Mouse (Mus musculus): ENCODE measurements around the gene Prrt1.

Gene Prrt1

DNA sequence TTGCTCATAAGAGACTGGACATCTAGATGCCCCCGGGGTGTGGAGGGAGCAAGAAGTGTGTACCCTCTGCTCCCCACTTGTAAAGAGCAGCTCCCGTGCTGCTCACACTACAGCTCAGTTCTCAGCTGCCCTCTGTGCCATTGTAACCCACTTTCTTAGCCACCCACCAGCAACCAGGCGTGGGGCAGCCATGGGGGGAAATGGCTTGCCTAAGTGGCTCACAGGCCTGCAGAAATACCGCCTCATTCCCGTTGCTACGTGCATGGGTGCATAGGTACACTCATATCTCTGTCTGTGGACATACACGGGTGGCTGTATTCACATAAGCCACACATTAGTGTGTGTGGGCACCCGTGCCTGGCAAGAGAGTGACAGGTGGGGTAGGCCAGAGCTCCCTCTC, 33.6 kb downstream of the Prrt1 start:
- in situ Hi-C loops (cut with MboI, MseI) = no loop called here

DNA sequence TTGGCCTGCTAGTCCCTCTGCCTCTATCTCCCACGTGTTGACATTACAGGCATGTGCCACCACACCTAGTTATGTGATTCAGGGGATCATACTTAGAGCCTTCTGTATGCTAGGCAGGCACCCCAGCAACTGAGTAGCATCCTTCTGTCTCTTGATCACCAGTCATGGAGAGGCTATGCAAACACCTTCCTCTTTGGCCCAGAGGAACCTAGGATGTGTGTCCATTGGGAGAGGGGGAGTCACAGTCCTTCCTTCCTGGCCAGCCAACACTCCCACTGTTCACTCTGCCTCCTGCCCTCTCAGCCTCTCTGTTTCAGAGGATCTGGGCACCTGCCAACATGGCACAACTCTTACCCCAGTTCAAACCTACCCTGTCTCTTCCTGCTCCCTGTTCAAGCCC, 34.2 kb downstream of the Prrt1 start:
- in situ Hi-C loops (cut with MboI, MseI) = no loop called here

DNA sequence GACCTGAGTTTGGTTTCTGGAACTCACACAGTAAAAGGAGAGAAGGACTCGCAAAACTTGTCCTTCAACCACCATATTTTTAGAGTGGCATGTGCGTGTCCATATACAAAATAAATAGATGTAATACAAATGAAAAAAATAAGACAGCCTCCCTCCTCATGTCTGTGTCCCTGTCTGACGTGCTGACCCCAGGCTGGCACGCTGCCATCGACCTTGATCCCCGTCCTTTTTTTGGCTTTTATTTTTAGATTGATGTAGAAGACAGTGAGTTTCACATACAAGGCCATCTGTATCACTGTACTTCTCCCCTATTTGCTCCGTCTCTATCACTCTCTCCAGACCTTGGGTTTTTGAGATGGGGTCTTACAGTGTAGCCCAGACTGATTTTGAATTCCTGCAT, 35.1 kb downstream of the Prrt1 start:
- in situ Hi-C loops (cut with MboI, MseI) = no loop called here

DNA sequence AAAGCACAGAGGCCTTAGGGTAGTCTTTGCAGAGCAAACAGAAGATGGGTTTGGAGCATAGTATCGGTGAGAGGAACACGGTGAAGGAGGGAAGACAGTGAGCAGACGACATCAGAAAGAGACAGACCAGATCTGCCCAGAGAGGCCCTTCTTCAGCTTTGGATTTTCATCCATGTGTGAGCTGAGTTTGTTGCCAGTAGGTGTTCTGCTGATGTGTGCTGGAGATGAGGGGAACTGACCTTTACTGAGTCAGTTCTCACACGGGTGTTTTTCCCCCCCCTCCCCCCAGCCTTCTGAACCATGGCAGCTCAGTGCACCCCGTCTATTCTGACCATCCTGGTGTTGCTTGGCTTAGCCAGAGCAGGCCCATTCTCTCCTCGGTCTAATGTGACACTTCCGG, 40.9 kb downstream of the Prrt1 start, which contains the start of gene Tnxb:
Gene Tnxb (plus strand): TSS at position 301 of the 400 bp plus-strand sequence.
- in situ Hi-C loops (cut with MboI, MseI) = no loop called here

DNA sequence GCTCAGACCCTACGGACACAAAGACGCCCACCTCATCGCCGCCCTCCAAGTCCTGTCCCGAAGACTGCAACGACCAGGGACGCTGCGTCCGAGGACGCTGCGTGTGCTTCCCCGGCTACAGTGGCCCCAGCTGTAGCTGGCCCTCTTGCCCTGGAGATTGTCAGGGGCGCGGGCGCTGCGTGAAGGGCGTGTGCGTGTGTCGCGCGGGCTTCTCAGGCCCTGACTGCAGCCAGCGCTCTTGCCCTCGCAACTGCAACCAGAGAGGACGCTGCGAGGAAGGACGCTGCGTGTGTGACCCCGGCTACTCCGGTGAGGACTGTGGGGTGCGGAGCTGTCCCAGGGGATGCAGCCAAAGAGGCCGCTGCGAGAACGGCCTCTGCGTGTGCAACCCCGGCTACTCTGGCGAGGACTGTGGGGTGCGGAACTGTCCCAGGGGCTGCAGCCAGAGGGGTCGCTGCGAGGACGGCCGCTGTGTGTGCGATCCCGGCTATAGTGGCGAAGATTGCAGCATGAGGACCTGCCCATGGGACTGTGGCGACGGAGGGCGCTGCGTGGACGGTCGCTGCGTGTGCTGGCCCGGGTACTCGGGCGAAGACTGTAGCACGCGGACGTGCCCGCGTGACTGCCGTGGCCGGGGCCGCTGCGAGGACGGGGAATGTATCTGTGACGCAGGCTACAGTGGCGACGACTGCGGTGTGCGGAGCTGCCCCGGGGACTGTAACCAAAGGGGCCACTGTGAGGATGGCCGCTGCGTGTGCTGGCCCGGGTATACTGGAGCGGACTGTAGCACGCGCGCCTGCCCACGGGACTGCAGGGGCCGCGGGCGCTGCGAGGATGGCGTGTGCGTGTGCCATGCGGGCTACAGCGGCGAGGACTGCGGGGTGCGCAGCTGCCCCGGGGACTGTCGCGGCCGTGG, 42.1 kb downstream of the Prrt1 start:
- in situ Hi-C loops (cut with MboI, MseI) = no loop called here

DNA sequence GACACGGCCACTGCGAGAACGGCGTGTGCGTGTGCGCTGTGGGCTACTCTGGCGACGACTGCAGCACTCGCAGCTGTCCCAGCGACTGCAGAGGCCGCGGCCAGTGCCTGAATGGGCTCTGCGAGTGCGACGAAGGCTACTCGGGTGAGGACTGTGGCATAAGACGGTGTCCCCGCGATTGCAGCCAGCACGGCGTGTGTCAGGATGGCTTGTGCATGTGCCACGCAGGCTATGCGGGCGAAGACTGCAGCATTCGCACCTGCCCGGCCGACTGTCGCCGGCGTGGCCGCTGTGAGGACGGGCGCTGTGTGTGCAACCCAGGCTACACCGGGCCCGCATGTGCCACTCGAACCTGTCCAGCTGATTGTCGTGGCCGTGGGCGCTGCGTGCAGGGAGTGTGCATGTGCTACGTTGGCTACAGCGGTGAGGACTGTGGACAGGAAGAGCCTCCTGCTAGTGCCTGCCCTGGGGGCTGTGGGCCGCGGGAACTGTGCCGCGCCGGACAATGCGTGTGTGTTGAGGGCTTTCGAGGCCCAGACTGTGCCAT, 43.0 kb downstream of the Prrt1 start:
- in situ Hi-C loops (cut with MboI, MseI) = no loop called here

DNA sequence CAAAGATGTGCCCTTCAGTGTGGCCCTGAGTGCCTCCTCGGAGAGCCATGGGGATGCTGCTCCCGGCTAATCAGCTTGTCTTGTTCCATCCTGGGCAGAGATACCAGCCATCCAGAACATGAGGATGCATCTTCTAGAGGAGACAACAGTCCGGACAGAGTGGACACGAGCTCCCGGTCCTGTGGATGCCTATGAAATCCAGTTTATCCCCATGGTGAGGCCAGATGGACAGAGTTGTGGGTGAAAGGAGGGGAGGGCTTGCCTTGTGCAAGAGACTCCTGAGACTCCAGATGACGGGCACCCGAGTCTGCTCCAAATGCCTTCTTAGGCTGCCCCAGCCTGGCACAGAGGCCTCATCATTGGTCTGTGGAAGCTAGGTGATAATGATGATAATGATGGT, 43.8 kb downstream of the Prrt1 start:
- in situ Hi-C loops (cut with MboI, MseI) = no loop called here

DNA sequence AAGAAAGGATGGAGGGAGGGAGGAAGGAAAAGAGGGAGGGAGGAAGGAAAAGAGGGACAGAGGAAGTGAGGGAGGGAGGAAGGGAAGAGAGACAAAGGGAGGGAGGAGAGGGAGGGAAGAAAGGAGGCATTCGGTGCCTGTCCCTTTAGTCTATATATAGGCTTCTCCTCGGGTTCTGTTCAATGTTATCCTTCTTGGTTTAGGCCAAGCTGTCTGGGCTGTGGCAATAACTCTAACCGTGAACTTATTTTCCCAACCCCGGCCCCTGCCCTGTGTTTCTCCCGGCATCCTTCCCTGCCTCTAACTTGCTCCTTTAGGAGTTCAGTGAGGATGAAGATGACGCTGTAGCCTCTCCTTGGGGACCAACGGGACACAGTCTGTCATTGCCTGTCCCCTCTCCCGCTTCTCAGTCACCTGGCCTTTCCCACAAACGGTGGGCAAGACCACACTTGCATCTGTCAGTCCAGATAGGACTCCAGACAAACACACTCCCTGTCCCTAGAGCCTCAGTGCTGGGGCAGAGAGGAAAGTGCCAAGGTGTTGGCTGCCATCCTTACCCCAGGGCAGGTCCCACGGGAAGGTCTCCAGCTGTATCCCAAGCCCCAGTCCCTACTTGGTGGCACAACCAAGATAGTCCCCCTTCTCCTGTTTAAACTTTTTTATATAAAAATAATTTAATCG, 45.3 kb downstream of the Prrt1 start:
- in situ Hi-C loops (cut with MboI, MseI) = no loop called here

DNA sequence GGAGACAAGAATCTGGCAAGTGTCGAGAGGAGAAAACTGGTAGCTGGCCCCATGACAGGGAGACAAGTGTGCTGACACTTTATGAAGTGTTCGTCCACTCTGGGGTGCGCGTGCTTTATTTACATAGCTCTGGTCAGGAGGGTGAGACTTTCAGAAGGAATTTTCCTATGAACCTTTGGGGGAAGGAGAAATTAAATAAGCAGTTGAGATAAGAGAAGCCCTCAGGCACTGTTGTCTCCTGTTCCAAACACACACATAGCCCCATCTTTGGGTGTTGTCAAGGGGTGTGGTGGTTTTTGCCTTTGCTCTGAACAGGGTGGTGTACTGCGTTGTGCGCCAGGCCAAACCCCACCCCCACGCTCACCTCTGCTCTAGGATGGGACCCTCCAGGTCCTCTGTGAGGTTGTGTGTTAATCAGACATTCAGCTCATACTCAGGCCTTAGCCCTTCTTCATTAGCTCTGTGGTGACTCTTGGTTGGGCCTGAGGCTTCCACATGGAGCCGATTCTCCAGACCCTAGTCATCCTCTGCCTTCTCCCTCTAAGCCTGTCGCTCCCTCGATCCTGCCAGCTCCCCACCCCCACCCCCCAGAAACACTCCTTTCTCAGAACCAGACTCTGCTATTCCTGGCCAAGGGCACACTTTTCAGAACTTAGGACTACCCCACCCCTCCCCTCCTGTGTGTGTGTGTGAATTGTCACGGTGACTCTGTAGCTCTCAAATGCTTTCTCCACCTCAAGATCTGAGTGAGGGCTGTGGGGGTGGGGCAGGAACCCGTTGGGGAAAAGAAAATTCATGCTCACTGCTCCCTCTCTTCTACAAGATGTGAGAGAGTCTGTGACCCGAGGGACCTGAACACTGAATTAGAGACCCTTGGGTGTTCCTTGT, 46.1 kb downstream of the Prrt1 start:
- in situ Hi-C loops (cut with MboI, MseI) = no loop called here

DNA sequence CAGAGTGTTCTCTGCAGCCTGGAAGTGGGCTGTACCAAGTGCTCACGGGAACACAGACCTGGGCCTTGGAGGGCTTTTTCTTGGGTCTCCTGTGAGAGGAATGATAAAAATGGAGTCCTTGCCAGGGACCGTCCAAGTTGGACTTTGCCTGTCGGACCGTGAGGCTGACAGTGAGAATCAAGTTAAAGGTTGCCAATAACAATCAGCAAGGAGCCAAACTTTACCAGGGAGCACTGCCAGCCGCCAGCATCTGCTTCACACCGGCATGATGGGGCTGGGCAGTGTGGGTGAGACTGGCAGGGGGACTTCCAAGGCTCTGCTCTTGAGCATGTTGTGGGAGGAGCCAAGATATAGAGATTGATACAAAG, 46.7 kb downstream of the Prrt1 start:
- in situ Hi-C loops (cut with MboI, MseI) = no loop called here

DNA sequence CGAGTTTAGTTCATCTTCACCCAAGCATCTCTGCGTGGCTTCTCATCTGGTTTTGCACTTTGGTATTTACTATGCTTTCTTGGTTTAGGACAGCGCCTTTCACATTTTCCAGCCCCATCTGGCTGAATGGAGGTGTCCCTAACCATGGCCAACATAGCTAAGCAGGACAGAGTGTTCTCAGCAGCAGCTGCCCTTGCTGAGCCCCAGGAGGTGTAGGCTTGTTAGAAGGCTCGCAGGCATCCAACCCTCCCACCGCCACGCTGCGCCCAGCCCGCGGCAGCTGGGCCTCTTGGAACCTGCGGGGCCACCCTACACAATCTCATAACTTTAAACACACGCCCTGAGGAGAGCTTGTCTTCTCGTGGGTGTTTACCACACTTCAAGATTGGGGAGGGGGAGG, 47.3 kb downstream of the Prrt1 start:
- in situ Hi-C loops (cut with MboI, MseI) = no loop called here

DNA sequence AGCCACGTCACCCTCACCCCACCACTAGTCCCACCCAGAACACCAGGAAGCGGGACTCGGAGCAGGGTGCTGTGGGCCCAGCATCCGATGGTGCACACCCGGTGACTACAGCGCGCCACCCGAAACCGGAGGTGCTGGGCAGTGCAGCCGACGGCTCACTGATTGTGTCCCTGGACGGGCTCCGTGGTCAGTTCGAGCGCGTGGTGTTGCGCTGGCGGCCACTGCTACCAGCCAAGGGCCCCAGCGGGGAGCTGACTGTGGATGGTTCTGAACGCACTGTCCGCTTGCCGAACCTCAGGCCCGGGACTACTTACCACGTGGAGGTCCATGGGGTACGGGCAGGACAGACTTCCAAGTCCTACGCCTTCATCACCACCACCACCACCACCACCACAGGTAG, 50.9 kb downstream of the Prrt1 start:
- in situ Hi-C loops (cut with MboI, MseI) = no loop called here

DNA sequence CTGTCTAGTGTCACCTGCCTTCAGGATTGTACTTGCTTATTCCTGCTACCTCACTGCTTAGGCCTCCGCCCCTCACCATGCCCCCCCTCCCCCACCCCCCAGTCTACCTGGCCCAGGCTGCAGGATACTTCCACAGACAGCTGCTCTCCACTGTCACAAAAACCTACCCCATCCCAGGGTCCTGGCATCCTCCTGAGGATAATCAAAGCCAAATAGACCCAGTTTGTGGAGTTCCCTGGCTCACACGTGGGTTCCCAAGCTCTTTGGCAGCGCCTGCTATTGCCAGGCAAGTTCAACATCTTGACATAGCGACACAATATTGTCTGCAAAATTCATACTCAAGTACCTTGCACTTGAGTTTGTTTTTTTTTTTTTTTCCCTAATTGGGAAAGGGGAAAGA, 51.3 kb downstream of the Prrt1 start:
- in situ Hi-C loops (cut with MboI, MseI) = no loop called here

DNA sequence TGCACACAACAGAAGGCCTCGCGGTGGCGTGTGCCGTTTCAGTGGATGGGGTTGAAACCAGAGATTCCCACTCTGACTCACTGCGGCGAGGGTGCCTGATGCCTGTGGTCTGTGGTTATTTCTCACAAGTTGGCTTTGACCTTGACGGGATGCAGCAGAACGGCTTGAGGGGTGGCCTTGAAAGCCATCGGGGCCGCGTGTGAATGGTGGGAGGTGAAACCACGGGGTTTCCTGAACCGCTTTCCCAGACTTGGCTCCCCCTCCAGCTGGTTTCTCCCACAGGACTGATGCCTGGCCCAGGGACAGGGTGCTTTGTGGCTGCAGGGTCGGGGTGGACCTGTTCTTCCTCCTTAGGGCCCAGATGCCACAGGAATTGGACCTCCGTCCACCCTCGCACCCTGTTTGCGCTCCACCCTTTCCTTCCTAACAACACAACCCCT, 51.8 kb downstream of the Prrt1 start:
- in situ Hi-C loops (cut with MboI, MseI) = no loop called here

DNA sequence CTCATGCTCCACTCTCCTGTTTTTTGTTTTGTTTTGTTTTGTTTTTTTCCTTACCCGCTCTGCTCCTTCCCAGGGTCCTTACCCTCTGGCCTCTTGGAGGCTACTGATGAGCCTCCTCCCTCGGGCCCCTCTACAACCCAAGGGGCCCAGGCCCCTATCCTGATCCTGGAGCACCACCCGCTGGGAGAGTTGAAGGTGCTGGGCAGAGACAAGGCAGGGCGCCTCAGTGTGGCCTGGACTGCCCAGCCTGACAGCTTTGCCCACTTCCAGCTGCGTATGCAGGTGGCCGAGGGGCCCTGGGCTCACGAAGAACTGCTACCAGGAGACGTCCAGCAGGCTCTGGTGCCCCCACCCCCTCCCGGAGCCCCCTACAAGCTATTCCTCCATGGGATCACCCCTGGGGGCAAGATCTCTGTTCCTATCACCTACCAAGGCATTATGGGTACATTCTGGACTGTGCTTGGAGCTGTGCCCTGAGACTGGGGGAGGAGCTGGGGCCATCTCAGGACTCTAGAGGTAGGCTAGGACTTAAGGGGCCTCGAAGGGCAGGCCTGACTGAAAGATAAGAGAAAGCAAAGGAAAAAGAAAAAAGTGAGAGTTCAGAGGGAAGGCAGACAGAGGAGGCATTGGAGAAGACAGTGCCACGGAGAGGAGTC, 52.7 kb downstream of the Prrt1 start:
- in situ Hi-C loops (cut with MboI, MseI) = no loop called here

Data from T-helper 1 cell (primary cell).